Mouse (Mus musculus): Measurements from ENCODE around the gene Tbrg1. TPM values are rescaled to one million over a fixed set of nuclear protein-coding genes. Genes with fewer than 3 reads are reported as not detected.

The Tbrg1 gene
- polyA plus RNA-seq, 1 experiment: 3.2 TPM

- Histone ChIP-seq H3K27me3 (ENCODE audit: control insufficient read depth) (no peaks in the 10 kb centered on the region), H3K4me1 (ENCODE audit: control insufficient read depth) (no peaks in the 10 kb centered on the region), H3K4me3 (replicated peaks) (no peak overlapping the region), H3K36me3 (ENCODE audit: control insufficient read depth) (no peaks in the 10 kb centered on the region), H3K9me3 (ENCODE audit: control insufficient read depth, low read length) (no peaks in the 10 kb centered on the region)
- TF ChIP-seq GATA1 (IDR thresholded peaks at IDR 0.05; ENCODE audit: low read length) (no peak), TAL1 (IDR thresholded peaks at IDR 0.05; ENCODE audit: low read length) (no peak)
Observed at GRCm38 (mm10) chr9:37625129-37625528, 32.0 kb downstream of the Tbrg1 start.

GRCm38 (mm10) chr9:37624502-37624901 is 32.6 kb downstream of the Tbrg1 start:
- Histone ChIP-seq H3K4me3 (replicated peaks) (no peak overlapping the region), H3K36me3 (ENCODE audit: control insufficient read depth) (no peaks in the 10 kb centered on the region), H3K4me1 (ENCODE audit: control insufficient read depth) (no peaks in the 10 kb centered on the region), H3K9me3 (ENCODE audit: control insufficient read depth, low read length) (no peaks in the 10 kb centered on the region), H3K27me3 (ENCODE audit: control insufficient read depth) (no peaks in the 10 kb centered on the region)
- TF ChIP-seq TAL1 (IDR thresholded peaks at IDR 0.05; ENCODE audit: low read length): no peak
- no peak for TF ChIP-seq GATA1 (IDR thresholded peaks at IDR 0.05; ENCODE audit: low read length)

DNA sequence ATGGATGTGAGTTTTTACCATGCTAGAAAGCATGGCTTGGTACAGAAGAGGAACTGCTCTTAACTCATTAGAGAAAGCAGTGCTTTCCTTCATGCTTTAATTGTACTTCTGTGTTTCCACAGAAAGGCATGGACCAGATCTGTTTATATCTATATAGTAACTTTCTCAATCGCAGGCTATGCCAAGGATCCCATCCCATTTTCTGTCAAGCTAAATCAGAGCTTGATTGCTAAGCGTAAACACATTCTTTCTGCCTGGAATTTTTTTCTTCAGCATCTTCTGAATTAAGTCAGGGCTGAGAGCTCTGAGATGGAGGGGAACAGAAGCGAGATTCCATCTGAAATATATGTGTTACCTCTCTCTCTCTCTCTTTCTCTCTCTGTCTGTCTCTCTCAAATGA is 33.1 kb downstream of the Tbrg1 start:
- Histone ChIP-seq H3K4me3 (replicated peaks) (no peak overlapping the region), H3K4me1 (ENCODE audit: control insufficient read depth) (no peaks in the 10 kb centered on the region), H3K36me3 (ENCODE audit: control insufficient read depth) (no peaks in the 10 kb centered on the region)

GRCm38 (mm10) chr9:37621290-37621689 is 35.8 kb downstream of the Tbrg1 start:
- H3K9me3 ChIP-seq (ENCODE audit: control insufficient read depth, low read length): no peaks in the 10 kb centered on the region
- no peak overlapping the region for H3K4me3 ChIP-seq (replicated peaks)
- no peaks in the 10 kb centered on the region for H3K36me3 ChIP-seq (ENCODE audit: control insufficient read depth)
- no peaks in the 10 kb centered on the region for H3K27me3 ChIP-seq (ENCODE audit: control insufficient read depth)
- H3K4me1 ChIP-seq (ENCODE audit: control insufficient read depth): no peaks in the 10 kb centered on the region
- no peak for TF ChIP-seq TAL1 (IDR thresholded peaks at IDR 0.05; ENCODE audit: low read length)
- TF ChIP-seq GATA1 (IDR thresholded peaks at IDR 0.05; ENCODE audit: low read length): no peak

More for the DNA sequence above, 33.1 kb downstream of the Tbrg1 start:
- no peaks in the 10 kb centered on the region for H3K9me3 ChIP-seq (ENCODE audit: control insufficient read depth, low read length)
- no peak for TF ChIP-seq GATA1 (IDR thresholded peaks at IDR 0.05; ENCODE audit: low read length)
- TF ChIP-seq TAL1 (IDR thresholded peaks at IDR 0.05; ENCODE audit: low read length): no peak
- H3K27me3 ChIP-seq (ENCODE audit: control insufficient read depth): no peaks in the 10 kb centered on the region

GRCm38 (mm10) chr9:37616770-37617169 is 40.3 kb downstream of the Tbrg1 start:
- Histone ChIP-seq H3K36me3 (ENCODE audit: control insufficient read depth) (no peaks in the 10 kb centered on the region), H3K4me3 (replicated peaks) (no peak overlapping the region), H3K4me1 (ENCODE audit: control insufficient read depth) (peaks cover 17% of the 10 kb centered on the region), H3K9me3 (ENCODE audit: control insufficient read depth, low read length) (no peaks in the 10 kb centered on the region), H3K27me3 (ENCODE audit: control insufficient read depth) (no peaks in the 10 kb centered on the region)
- TF ChIP-seq GATA1 (IDR thresholded peaks at IDR 0.05; ENCODE audit: low read length) (no peak), TAL1 (IDR thresholded peaks at IDR 0.05; ENCODE audit: low read length) (no peak)

DNA sequence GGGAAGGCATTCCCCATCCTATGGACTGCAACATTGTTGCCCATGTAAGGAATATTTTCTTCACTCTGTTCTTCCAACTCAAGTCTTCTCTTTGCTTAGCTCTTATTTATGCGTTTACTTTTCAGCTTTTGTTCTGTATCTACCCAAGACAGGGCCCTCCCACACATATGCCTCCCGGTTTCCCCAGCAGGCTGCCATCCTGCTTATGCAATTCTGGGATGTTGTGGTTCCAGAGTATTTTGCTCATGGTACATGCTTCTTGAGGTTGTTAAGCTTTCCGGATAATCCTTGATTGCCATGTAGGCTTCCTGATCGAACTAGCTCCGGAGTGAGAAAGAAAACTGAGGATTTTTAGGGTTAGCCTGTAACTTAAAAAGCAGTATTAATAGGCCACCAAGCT is 41.9 kb downstream of the Tbrg1 start:
- Histone ChIP-seq H3K36me3 (ENCODE audit: control insufficient read depth) (no peaks in the 10 kb centered on the region), H3K9me3 (ENCODE audit: control insufficient read depth, low read length) (no peaks in the 10 kb centered on the region), H3K4me1 (ENCODE audit: control insufficient read depth) (peaks cover 17% of the 10 kb centered on the region), H3K27me3 (ENCODE audit: control insufficient read depth) (no peaks in the 10 kb centered on the region), H3K4me3 (replicated peaks) (no peak overlapping the region)
- TF ChIP-seq GATA1 (IDR thresholded peaks at IDR 0.05; ENCODE audit: low read length) (no peak), TAL1 (IDR thresholded peaks at IDR 0.05; ENCODE audit: low read length) (no peak)

DNA sequence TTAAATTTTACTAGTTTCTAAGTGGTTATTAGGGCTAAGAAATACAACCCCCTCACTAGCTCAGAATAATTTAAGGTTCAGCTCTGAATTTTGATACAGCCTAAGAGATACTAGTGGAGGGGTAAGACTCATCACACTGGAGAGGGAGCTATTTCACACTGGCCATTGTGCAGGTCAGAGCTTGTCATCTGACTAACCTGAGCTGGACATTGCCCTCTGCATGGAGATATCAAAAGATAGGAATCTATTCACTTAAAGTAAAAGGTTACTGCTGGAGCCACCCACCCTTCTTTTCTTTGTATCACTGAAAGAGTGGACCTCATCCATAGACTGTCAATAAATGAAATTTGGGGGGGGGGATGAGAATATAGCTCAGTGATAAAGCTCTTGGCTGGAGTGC is 42.8 kb downstream of the Tbrg1 start:
- peak overlapping the region; percentile 86 for H3K4me3 ChIP-seq (replicated peaks)
- H3K9me3 ChIP-seq (ENCODE audit: control insufficient read depth, low read length): no peaks in the 10 kb centered on the region
- H3K4me1 ChIP-seq (ENCODE audit: control insufficient read depth): peaks cover 17% of the 10 kb centered on the region
- no peaks in the 10 kb centered on the region for H3K36me3 ChIP-seq (ENCODE audit: control insufficient read depth)
- TF ChIP-seq TAL1 (IDR thresholded peaks at IDR 0.05; ENCODE audit: low read length) (no peak), GATA1 (IDR thresholded peaks at IDR 0.05; ENCODE audit: low read length) (no peak)
- H3K27me3 ChIP-seq (ENCODE audit: control insufficient read depth): no peaks in the 10 kb centered on the region

GRCm38 (mm10) chr9:37613911-37614280 is 43.2 kb downstream of the Tbrg1 start:
- Histone ChIP-seq H3K4me3 (replicated peaks) (peak overlapping the region; percentile 86), H3K27me3 (ENCODE audit: control insufficient read depth) (no peaks in the 10 kb centered on the region), H3K36me3 (ENCODE audit: control insufficient read depth) (no peaks in the 10 kb centered on the region), H3K4me1 (ENCODE audit: control insufficient read depth) (peaks cover 17% of the 10 kb centered on the region), H3K9me3 (ENCODE audit: control insufficient read depth, low read length) (no peaks in the 10 kb centered on the region)
- TF ChIP-seq GATA1 (IDR thresholded peaks at IDR 0.05; ENCODE audit: low read length) (no peak), TAL1 (IDR thresholded peaks at IDR 0.05; ENCODE audit: low read length) (no peak)

DNA sequence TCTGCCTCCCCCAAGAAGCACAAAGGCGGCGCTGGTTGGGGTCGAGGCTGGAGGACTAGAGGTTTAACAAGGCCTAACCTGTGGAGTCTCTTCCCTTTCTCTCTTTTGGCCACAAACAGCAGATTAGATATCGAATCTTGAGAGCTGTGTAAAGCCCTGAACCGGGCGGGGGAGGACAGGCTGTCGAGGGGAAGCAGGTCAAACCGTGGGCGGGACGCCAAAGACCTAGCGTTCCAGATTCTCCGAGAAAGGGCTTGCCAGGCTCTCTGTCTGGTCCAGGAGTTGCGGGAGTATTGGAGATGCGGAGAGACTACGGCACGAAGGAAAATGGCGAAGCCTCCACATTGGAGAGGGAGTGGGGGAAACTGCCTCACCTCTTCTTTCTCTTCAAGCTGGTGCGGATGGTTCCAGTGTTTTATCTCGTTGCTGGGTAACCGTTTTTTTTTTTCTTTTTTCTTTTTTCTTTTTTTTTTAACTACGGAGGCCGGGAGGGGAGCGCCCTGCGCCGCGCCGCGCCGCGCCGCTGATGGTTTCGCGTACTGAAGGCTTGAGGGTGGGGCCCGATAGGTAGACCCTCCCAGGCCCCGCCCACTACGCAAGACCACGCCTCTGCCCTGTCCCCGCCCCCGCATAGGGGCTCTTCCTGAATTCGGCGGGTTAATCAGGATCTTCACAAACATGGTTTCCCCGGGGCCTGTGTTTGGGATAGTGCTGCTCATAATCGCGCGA is 43.8 kb downstream of the Tbrg1 start, which contains the start of gene Spa17:
Gene Spa17, minus strand, starts transcription at position 541 of the 729 bp plus-strand sequence.
- no peaks in the 10 kb centered on the region for H3K9me3 ChIP-seq (ENCODE audit: control insufficient read depth, low read length)
- TF ChIP-seq GATA1 (IDR thresholded peaks at IDR 0.05; ENCODE audit: low read length): no peak
- no peaks in the 10 kb centered on the region for H3K27me3 ChIP-seq (ENCODE audit: control insufficient read depth)
- H3K36me3 ChIP-seq (ENCODE audit: control insufficient read depth): no peaks in the 10 kb centered on the region
- peaks cover 17% of the 10 kb centered on the region for H3K4me1 ChIP-seq (ENCODE audit: control insufficient read depth)
- peak within 1 kb of the TSS; percentile 86 for H3K4me3 ChIP-seq (replicated peaks)

GRCm38 (mm10) chr9:37609558-37609957 is 47.6 kb downstream of the Tbrg1 start:
- H3K36me3 ChIP-seq (ENCODE audit: control insufficient read depth): no peaks in the 10 kb centered on the region
- peaks cover 22% of the 10 kb centered on the region for H3K4me1 ChIP-seq (ENCODE audit: control insufficient read depth)
- no peak overlapping the region for H3K4me3 ChIP-seq (replicated peaks)
- no peaks in the 10 kb centered on the region for H3K9me3 ChIP-seq (ENCODE audit: control insufficient read depth, low read length)
- TF ChIP-seq TAL1 (IDR thresholded peaks at IDR 0.05; ENCODE audit: low read length): no peak
- TF ChIP-seq GATA1 (IDR thresholded peaks at IDR 0.05; ENCODE audit: low read length): no peak
- H3K27me3 ChIP-seq (ENCODE audit: control insufficient read depth): no peaks in the 10 kb centered on the region
